In genomic region chr19:45394078-45394477, GRCm38 (mm10) we compare ENCODE assay signal across 19 mouse cellular contexts.
"Had no signal": no experiment of that assay in that cellular context is flagged by ENCODE, and none has a peak within 500 bp of the region (broad histone marks: within the 10 kb centered on the region; RNA-seq: fewer than 3 reads in every experiment).

No protein-coding gene starts in this region.

- H3K9ac ChIP-seq: liver, postnatal 0 days; lung, embryonic 15.5 days; midbrain, embryonic 13.5 days; midbrain, embryonic 15.5 days; neural tube, embryonic 13.5 days; neural tube, embryonic 15.5 days had no signal

- H3K27ac ChIP-seq: lung, embryonic 15.5 days; midbrain, embryonic 13.5 days; midbrain, embryonic 15.5 days; neural tube, embryonic 13.5 days; neural tube, embryonic 15.5 days had no signal

- H3K4me1 ChIP-seq: lung, embryonic 15.5 days; neural tube, embryonic 13.5 days had no signal

- ATAC-seq: liver, postnatal 0 days; midbrain, embryonic 13.5 days; midbrain, embryonic 15.5 days had no signal

- H3K9me3 ChIP-seq: lung, embryonic 15.5 days; midbrain, embryonic 13.5 days; midbrain, embryonic 15.5 days; neural tube, embryonic 13.5 days; neural tube, embryonic 15.5 days had no signal

- H3K4me3 ChIP-seq: lung, embryonic 15.5 days; midbrain, embryonic 13.5 days; midbrain, embryonic 15.5 days; myocyte; neural tube, embryonic 13.5 days; neural tube, embryonic 15.5 days had no signal

- DNase-seq: liver, postnatal 0 days; lung, adult 2 months; lung, postnatal 10 days; lung, postnatal 4 days; retina, postnatal 1 day; right cerebral cortex, adult 18-20 months; right cerebral cortex, postnatal 25 days; right cerebral cortex, postnatal 4 days; spleen, adult 18-20 months; thymus, adult 18-20 months; thymus, postnatal 14 days; thymus, postnatal 36 days had no signal

- H3K36me3 ChIP-seq: lung, embryonic 15.5 days; midbrain, embryonic 15.5 days; neural tube, embryonic 15.5 days had no signal

- H3K4me2 ChIP-seq: lung, embryonic 15.5 days; midbrain, embryonic 11.5 days; midbrain, embryonic 13.5 days; midbrain, embryonic 15.5 days; neural tube, embryonic 13.5 days; neural tube, embryonic 15.5 days had no signal

- H3K27me3 ChIP-seq: lung, embryonic 15.5 days; midbrain, embryonic 13.5 days; midbrain, embryonic 15.5 days; neural tube, embryonic 13.5 days; neural tube, embryonic 15.5 days had no signal
